Mouse (Mus musculus): ENCODE measurements around the gene Marco.

DNA sequence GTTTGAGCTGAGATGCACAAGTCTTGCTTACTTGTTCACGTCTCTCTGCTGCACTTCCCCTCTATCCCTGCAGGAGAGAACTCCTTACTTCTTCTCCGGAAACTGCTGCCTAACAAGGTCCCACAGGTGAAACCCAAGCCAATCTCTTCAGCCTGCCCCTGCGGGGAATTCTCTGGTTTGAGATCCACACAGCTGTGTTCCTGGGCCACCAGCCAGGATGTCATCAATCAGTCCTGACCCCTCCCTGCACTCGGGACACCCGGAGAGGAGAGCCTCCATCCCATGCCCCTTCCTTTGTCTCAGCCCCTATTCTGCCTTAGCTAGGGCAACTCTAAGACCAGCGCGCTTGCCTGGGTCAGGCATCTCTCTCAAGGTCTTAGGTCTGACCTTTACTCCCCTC, 38.1 kb downstream of the Marco start:
- no peak for TF ChIP-seq CTCF (conservative IDR thresholded peaks at IDR 0.05 in 1 of 2, IDR thresholded peaks at IDR 0.05 in 1 of 2; ENCODE audit: low read depth in 2 of 2, low read length in 2 of 2)
- no peak for TF ChIP-seq GABPA (IDR thresholded peaks at IDR 0.05; ENCODE audit: insufficient replicate concordance, low read depth, low read length)
- no peak for TF ChIP-seq SIN3A (IDR thresholded peaks at IDR 0.05; ENCODE audit: low read length)
- no peak for TF ChIP-seq USF1 (IDR thresholded peaks at IDR 0.05; ENCODE audit: low read depth, low read length)
- TF ChIP-seq E2F4 (IDR thresholded peaks at IDR 0.05; ENCODE audit: insufficient replicate concordance, low read depth, low read length) = no peak
- no peak for TF ChIP-seq POLR2A (IDR thresholded peaks at IDR 0.05; ENCODE audit: low read depth, low read length)
- TF ChIP-seq ZNF384 (IDR thresholded peaks at IDR 0.05; ENCODE audit: low read depth, low read length) = no peak
- no peak for TF ChIP-seq ZKSCAN1 (IDR thresholded peaks at IDR 0.05; ENCODE audit: borderline replicate concordance, low read depth, low read length)
- TF ChIP-seq TCF12 (IDR thresholded peaks at IDR 0.05; ENCODE audit: low read depth, low read length) = no peak
